Mouse (Mus musculus): ENCODE measurements around the gene Creg2.

The Creg2 gene

GRCm38 (mm10) chr1:39650435-39651240, 636 bp downstream of the Creg2 start:
- no peak for DNase-seq (ENCODE audit: low read depth)

- DNase-seq (ENCODE audit: low read depth), result no peak
Observed at GRCm38 (mm10) chr1:39649691-39650434, 1.4 kb downstream of the Creg2 start.

- DNase-seq (ENCODE audit: low read depth), result no peak
Observed at GRCm38 (mm10) chr1:39648584-39648983, 2.7 kb downstream of the Creg2 start.

GRCm38 (mm10) chr1:39645905-39646759, 5.1 kb downstream of the Creg2 start:
- DNase-seq (ENCODE audit: low read depth), result no peak

GRCm38 (mm10) chr1:39644333-39644732, 6.9 kb downstream of the Creg2 start:
- DNase-seq (ENCODE audit: low read depth), result no peak

GRCm38 (mm10) chr1:39641667-39642066, 9.6 kb downstream of the Creg2 start:
- DNase-seq (ENCODE audit: low read depth), result peak; percentile 16

- DNase-seq (ENCODE audit: low read depth), result no peak
Observed at GRCm38 (mm10) chr1:39637139-39637538, 14.1 kb downstream of the Creg2 start.

- DNase-seq (ENCODE audit: low read depth), result no peak
Observed at GRCm38 (mm10) chr1:39636660-39637059, 14.6 kb downstream of the Creg2 start.

- peak; percentile 35 for DNase-seq (ENCODE audit: low read depth)
Observed at GRCm38 (mm10) chr1:39636196-39636595, 15.1 kb downstream of the Creg2 start.

GRCm38 (mm10) chr1:39628606-39629005, 22.7 kb downstream of the Creg2 start:
- no peak for DNase-seq (ENCODE audit: low read depth)

- no peak for DNase-seq (ENCODE audit: low read depth)
Observed at GRCm38 (mm10) chr1:39625491-39625890, 25.8 kb downstream of the Creg2 start.

GRCm38 (mm10) chr1:39623729-39624128, 27.5 kb downstream of the Creg2 start:
- DNase-seq (ENCODE audit: low read depth), result no peak

GRCm38 (mm10) chr1:39623106-39623505, 28.2 kb downstream of the Creg2 start:
- DNase-seq (ENCODE audit: low read depth), result no peak

- no peak for DNase-seq (ENCODE audit: low read depth)
Observed at GRCm38 (mm10) chr1:39618524-39618923, 32.8 kb downstream of the Creg2 start.

- no peak for DNase-seq (ENCODE audit: low read depth)
Observed at GRCm38 (mm10) chr1:39615526-39615925, 35.7 kb downstream of the Creg2 start.

- peak; percentile 85 for DNase-seq (ENCODE audit: low read depth)
Observed at GRCm38 (mm10) chr1:39614462-39615279, 36.6 kb downstream of the Creg2 start.

- DNase-seq (ENCODE audit: low read depth), result no peak
Observed at GRCm38 (mm10) chr1:39613061-39613460, 38.2 kb downstream of the Creg2 start.

GRCm38 (mm10) chr1:39612491-39612890, 38.8 kb downstream of the Creg2 start:
- DNase-seq (ENCODE audit: low read depth), result no peak

GRCm38 (mm10) chr1:39608534-39608933, 42.7 kb downstream of the Creg2 start:
- DNase-seq (ENCODE audit: low read depth), result no peak

GRCm38 (mm10) chr1:39602477-39602876, 48.8 kb downstream of the Creg2 start:
- no peak for DNase-seq (ENCODE audit: low read depth)

GRCm38 (mm10) chr1:39598726-39599125, 52.5 kb downstream of the Creg2 start:
- DNase-seq (ENCODE audit: low read depth), result no peak

Measured in NIH3T3 (cell line).